Mouse (Mus musculus) heart, embryonic 16.5 days (tissue): Measurements from ENCODE around the gene Padi3. TPM values are rescaled to one million over a fixed set of nuclear protein-coding genes. Genes with fewer than 3 reads are reported as not detected.
A peak's percentile ranks its signal among the peaks of the same experiment; 100 is the strongest.

ENCODE experiments used
- ATAC-seq: fragments of 200-750 bp; cut with Nextera tagmentation; replicated peaks from 2 replicates; pipeline ENCODE4 v1.8.0; 2017; ENCODE audit warnings: moderate number of reproducible peaks; ENCODE audit not compliant: insufficient read depth, low FRiP score; ENCODE audit errors: extremely low read depth
- H3K27ac ChIP-seq: fragments of 300-500 bp; sonication (generic); 2 replicates; pipeline ENCODE4 v1.5.1; 2014; ENCODE audit warnings: mild to moderate bottlenecking, low read length, control low read depth, moderate library complexity
- H3K27me3 ChIP-seq: fragments of 300-500 bp; sonication (generic); 2 replicates; pipeline ENCODE4 v1.6.1; 2014; ENCODE audit warnings: low read length, mixed read lengths; ENCODE audit not compliant: control insufficient read depth, insufficient read depth
- H3K36me3 ChIP-seq: fragments of 300-500 bp; sonication (generic); 2 replicates; pipeline ENCODE4 v1.6.1; 2014; ENCODE audit not compliant: control insufficient read depth, insufficient read depth
- H3K4me1 ChIP-seq: fragments of 300-500 bp; sonication (generic); 2 replicates; pipeline ENCODE4 v1.6.1; 2014; ENCODE audit warnings: low read length, mixed read lengths; ENCODE audit not compliant: control insufficient read depth, insufficient read depth
- H3K4me2 ChIP-seq: fragments of 300-500 bp; sonication (generic); 2 replicates; pipeline ENCODE4 v1.6.1; 2014; ENCODE audit warnings: low read depth, mild to moderate bottlenecking, control low read depth, low read length
- H3K4me3 ChIP-seq: fragments of 300-500 bp; sonication (generic); 2 replicates; pipeline ENCODE4 v1.5.1; 2014; ENCODE audit warnings: mild to moderate bottlenecking, control low read depth, low read length
- H3K9ac ChIP-seq: fragments of 300-500 bp; sonication (generic); 2 replicates; pipeline ENCODE4 v1.6.1; 2014; ENCODE audit warnings: low read length, control low read depth
- H3K9me3 ChIP-seq: fragments of 300-500 bp; sonication (generic); replicated peaks from 2 replicates; pipeline ENCODE4 v1.6.1; 2016; ENCODE audit warnings: low read length; ENCODE audit not compliant: control insufficient read depth
- WGBS: fragments of 180-500 bp; shearing (Covaris S2); extraction: QIAGEN DNeasy Blood & Tissue Kit; methylation state at CpG from one replicate; pipeline ENCODE4 v1.1.7; 2014; 5-methylcytosine and 5-hydroxymethylcytosine counted together
- polyA plus RNA-seq: library from polyadenylated mRNA; unstranded; fragments of >200 nt; fragmentation: Nextera tagmentation; extraction: Ambion mirVana; gene quantifications from 2 replicates; pipeline ENCODE4 v1.2.1, GENCODE M21; 2015

Padi3 gene
- polyA plus RNA-seq, 1 experiment from 2014 or later: 0.55 TPM

DNA sequence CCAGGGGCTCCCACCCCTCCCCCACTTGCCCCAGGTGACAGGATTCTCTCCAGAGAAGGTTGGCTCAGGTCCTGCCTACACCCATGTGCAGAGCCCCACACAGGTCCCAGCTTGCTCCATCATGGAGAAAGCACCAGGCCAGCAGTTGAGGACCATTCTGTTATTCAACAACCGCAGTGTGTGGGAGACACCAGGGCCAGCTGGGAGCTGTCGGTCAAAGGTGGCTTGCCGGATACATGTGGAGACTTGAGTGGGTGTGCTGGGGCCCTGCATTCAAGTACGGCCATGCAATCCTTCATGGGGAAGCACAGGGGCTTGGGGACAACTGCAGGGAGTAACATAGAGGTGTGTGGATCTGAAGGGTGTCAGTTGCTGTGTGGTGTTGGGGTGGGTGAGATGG, 21.4 kb upstream of the Padi3 start:
- Histone ChIP-seq H3K9ac (no peak overlapping the region), H3K4me2 (no peak overlapping the region), H3K4me3 (no peak overlapping the region), H3K9me3 (no peaks in the 10 kb centered on the region), H3K27me3 (peaks cover 5% of the 10 kb centered on the region; the same call in 1 of the 2 replicates), H3K36me3 (no peaks in the 10 kb centered on the region), H3K4me1 (0 out of 2 replicates have a peak, but pooled peaks cover 2% of the 10 kb centered on the region), H3K27ac (no peak overlapping the region)
- 0 out of 2 replicates have a peak, but pooled peaks have one; percentile 15 for ATAC-seq
- 70% methylated on average over 4 of the region's 4 CpGs for WGBS

GRCm38 (mm10) chr4:140827237-140827636, 16.8 kb upstream of the Padi3 start:
- Histone ChIP-seq H3K27ac (no peak overlapping the region), H3K4me2 (no peak overlapping the region), H3K9ac (no peak overlapping the region), H3K27me3 (no peaks in the 10 kb centered on the region), H3K4me1 (no peaks in the 10 kb centered on the region), H3K9me3 (peaks cover 20% of the 10 kb centered on the region), H3K4me3 (no peak overlapping the region), H3K36me3 (no peaks in the 10 kb centered on the region)
- 47% methylated on average over 3 of the region's 3 CpGs for WGBS
- no peak for ATAC-seq

- no peaks in the 10 kb centered on the region for H3K36me3 ChIP-seq
- no peak overlapping the region for H3K4me2 ChIP-seq
- H3K27me3 ChIP-seq: no peaks in the 10 kb centered on the region
- H3K9ac ChIP-seq: no peak overlapping the region
- H3K9me3 ChIP-seq: peaks cover 22% of the 10 kb centered on the region
- H3K4me3 ChIP-seq: no peak overlapping the region
- H3K27ac ChIP-seq: no peak overlapping the region
- H3K4me1 ChIP-seq: no peaks in the 10 kb centered on the region
- 57% methylated on average over 11 of the region's 11 CpGs for WGBS
- no peak for ATAC-seq
Measured at GRCm38 (mm10) chr4:140825942-140826341, 15.5 kb upstream of the Padi3 start.

DNA sequence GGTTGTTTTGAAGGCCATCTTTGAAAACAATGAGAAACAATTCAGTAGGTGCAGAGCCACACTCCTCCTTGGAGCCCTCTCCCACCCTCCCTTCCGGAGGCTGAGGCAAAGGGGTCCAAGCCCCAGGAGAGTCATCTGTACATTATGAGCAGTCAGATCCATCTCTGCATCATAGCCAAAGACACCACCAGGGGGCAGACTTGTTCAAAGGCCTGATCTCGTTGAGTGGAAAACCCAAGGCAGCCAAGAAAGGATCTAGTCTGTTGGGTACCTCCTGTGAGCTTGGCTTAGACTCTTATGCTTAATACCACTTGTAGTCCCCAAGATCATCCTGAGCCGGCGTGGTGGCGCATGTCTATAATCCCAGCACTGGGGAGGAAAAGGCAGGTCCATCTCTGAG, 11.5 kb upstream of the Padi3 start:
- Histone ChIP-seq H3K4me3 (no peak overlapping the region), H3K27me3 (no peaks in the 10 kb centered on the region), H3K36me3 (no peaks in the 10 kb centered on the region), H3K9ac (no peak overlapping the region), H3K4me1 (no peaks in the 10 kb centered on the region), H3K4me2 (no peak overlapping the region), H3K9me3 (peaks cover 22% of the 10 kb centered on the region), H3K27ac (no peak overlapping the region)
- 74% methylated on average over 5 of the region's 5 CpGs for WGBS
- ATAC-seq: no peak

GRCm38 (mm10) chr4:140817413-140817812, 7.0 kb upstream of the Padi3 start:
- H3K36me3 ChIP-seq: no peaks in the 10 kb centered on the region
- peaks cover 28% of the 10 kb centered on the region for H3K4me1 ChIP-seq
- 91% methylated on average over 8 of the region's 8 CpGs for WGBS
- H3K27me3 ChIP-seq: no peaks in the 10 kb centered on the region
- peaks cover 2% of the 10 kb centered on the region for H3K9me3 ChIP-seq
- H3K4me3 ChIP-seq: no peak overlapping the region
- H3K27ac ChIP-seq: no peak overlapping the region
- no peak overlapping the region for H3K4me2 ChIP-seq
- no peak overlapping the region for H3K9ac ChIP-seq
- ATAC-seq: no peak

- H3K9ac ChIP-seq: no peak overlapping the region
- WGBS: 19% methylated on average over 10 of the region's 10 CpGs
Measured at GRCm38 (mm10) chr4:140815996-140816917, 5.8 kb upstream of the Padi3 start.

DNA sequence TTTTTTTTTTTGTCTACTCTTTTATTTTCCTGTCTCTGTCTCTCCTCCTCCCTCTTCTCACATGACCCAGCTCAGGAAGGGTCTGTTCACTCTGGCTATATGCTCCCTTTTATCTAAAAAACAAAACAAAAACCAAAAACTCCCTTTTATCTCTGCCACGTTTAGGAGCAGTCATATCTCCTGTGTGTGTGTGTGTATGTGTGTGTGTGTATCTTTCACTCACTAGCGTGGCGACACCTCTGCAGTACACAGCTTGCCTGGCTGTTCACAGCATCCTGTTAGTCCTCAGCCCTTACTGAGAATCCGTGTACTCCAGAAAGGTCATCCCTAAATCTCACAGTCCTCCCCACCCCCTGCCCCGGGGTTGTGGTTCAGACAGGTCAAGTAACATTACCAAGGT, 5.0 kb upstream of the Padi3 start:
- Histone ChIP-seq H3K27ac (no peak overlapping the region), H3K36me3 (no peaks in the 10 kb centered on the region), H3K27me3 (no peaks in the 10 kb centered on the region), H3K4me3 (no peak overlapping the region), H3K9ac (no peak overlapping the region), H3K9me3 (no peaks in the 10 kb centered on the region; the same call in 1 of the 2 replicates), H3K4me2 (no peak overlapping the region), H3K4me1 (peaks cover 36% of the 10 kb centered on the region)
- WGBS: 45% methylated on average over 5 of the region's 5 CpGs
- ATAC-seq: no peak

More at GRCm38 (mm10) chr4:140815996-140816917, 5.8 kb upstream of the Padi3 start:
- H3K4me3 ChIP-seq: no peak overlapping the region
- H3K4me1 ChIP-seq: peaks cover 36% of the 10 kb centered on the region
- no peaks in the 10 kb centered on the region for H3K36me3 ChIP-seq
- H3K9me3 ChIP-seq: no peaks in the 10 kb centered on the region; the same call in 1 of the 2 replicates
- ATAC-seq: no peak
- H3K4me2 ChIP-seq: no peak overlapping the region
- no peak overlapping the region for H3K27ac ChIP-seq
- no peaks in the 10 kb centered on the region for H3K27me3 ChIP-seq

GRCm38 (mm10) chr4:140814241-140815225, 4.1 kb upstream of the Padi3 start:
- peak overlapping the region; percentile 25; the same call in 1 of the 2 replicates for H3K27ac ChIP-seq
- WGBS: 29% methylated on average over 36 of the region's 36 CpGs

More at GRCm38 (mm10) chr4:140814241-140815225, 4.1 kb upstream of the Padi3 start:
- Histone ChIP-seq H3K4me3 (peak overlapping the region; percentile 54), H3K27me3 (no peaks in the 10 kb centered on the region), H3K36me3 (no peaks in the 10 kb centered on the region), H3K9me3 (no peaks in the 10 kb centered on the region; the same call in 1 of the 2 replicates), H3K4me2 (peak overlapping the region; percentile 77), H3K9ac (peak overlapping the region; percentile 72), H3K4me1 (peaks cover 36% of the 10 kb centered on the region)
- no peak for ATAC-seq
